Mouse (Mus musculus): ENCODE measurements at regions not wholly inside any gene's neighbourhood (a gene's known extent, or its start where the extent isn't known, plus 50 kb on each side); places are given as distances from the start of the nearest gene placed in this dataset.
A peak's percentile ranks its signal among the peaks of the same experiment; 100 is the strongest.

DNA sequence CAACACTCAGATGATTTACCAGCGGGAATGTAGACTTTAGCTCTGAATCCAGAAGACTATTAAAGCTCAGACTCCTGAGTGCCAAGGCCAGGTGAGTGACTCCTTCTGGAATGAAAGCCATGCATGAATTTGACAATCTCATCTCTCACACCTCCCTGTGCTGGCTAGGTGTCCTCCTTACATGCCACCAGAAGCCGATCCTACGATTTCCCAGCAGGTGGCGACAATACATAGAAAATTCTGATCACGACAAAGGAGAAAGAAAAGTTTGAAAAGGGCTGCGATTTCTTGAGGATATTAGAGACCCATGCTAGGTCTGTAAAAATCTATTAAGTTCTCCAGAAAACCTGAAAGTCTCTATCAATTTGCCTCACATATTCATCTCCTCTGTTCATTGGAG is 198.7 kb upstream of the Rasgrp1 start:
- ATAC-seq (replicated peaks; ENCODE audit: poor library complexity) = peak; percentile 78

- ATAC-seq (replicated peaks; ENCODE audit: poor library complexity) = no peak
Measured at GRCm38 (mm10) chr2:117542298-117542697, 199.5 kb upstream of the Rasgrp1 start.

DNA sequence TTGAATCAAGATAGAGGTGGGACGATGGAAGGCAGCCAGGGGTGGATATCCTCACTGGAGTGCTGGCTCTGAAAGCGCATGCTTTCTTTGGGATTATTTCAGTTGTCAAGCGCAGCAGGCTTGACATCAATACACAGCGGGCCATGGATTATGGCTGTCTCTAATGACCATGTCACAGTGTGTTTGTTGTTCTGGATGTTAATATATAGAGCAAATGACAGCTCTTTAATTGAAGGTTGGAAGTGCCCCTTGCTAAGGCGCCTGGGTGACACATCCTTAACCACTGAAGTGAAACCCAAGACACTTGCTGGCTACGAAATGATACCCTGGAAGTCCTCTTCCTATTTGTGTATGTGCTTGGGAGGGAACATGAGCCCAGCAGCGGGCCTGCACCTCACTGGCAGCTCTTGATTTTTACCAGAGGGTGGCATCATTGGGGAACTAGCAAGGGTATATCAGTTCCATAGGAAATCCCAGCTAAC is 200.5 kb upstream of the Rasgrp1 start:
- ATAC-seq (replicated peaks; ENCODE audit: poor library complexity) = no peak

GRCm38 (mm10) chr2:117548273-117548672 is 205.5 kb upstream of the Rasgrp1 start:
- ATAC-seq (replicated peaks; ENCODE audit: poor library complexity) = no peak

GRCm38 (mm10) chr2:117556301-117556700 is 213.5 kb upstream of the Rasgrp1 start:
- ATAC-seq (replicated peaks; ENCODE audit: poor library complexity) = no peak

DNA sequence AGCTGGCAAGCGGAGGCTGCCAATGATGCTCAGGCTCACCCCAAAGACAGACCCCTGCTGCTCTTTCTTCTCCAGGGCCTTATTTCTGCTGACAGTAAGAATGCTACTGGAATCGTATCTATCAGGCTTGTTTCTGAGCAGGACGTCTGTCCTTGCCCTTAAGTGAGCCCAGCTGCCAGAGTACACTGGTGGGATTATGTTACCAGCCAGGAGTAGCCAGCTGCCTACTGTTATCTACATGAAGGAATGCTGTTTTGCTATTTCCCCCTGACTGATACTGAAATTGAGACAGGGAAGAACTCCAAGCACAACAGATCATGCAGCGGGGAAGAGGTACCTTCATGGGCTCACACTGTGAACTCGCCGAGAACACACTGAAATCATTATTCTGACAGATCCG is 228.2 kb upstream of the Rasgrp1 start:
- ATAC-seq (replicated peaks; ENCODE audit: poor library complexity) = no peak

DNA sequence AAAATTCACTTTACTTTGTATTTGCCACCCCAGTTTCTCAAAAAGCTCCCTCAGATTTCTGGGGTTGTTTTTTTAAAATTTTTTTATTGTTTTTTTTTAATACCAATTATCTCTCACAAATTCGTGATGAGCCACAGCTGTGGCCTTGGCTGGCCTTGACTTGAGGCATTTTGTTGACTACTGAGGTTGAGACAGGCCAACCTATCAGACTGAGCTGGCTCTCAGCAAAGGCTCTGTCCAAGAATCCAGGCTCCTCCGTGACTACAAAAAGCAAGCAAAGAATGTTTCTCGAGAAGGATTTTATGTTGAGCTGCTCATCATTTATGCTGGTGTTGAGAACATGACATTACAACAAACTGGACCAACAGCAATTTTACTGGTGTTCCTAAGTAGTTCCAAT is 244.6 kb upstream of the Rasgrp1 start:
- ATAC-seq (replicated peaks; ENCODE audit: poor library complexity) = no peak

GRCm38 (mm10) chr2:117595028-117595427 is 252.2 kb upstream of the Rasgrp1 start:
- no peak for ATAC-seq (replicated peaks; ENCODE audit: poor library complexity)

- ATAC-seq (replicated peaks; ENCODE audit: poor library complexity) = no peak
Measured at GRCm38 (mm10) chr2:117597573-117597972, 254.8 kb upstream of the Rasgrp1 start.

- no peak for ATAC-seq (replicated peaks; ENCODE audit: poor library complexity)
Measured at GRCm38 (mm10) chr2:117614772-117615171, 272.0 kb upstream of the Rasgrp1 start.

- ATAC-seq (replicated peaks; ENCODE audit: poor library complexity) = no peak
Measured at GRCm38 (mm10) chr2:117618063-117618462, 275.3 kb upstream of the Rasgrp1 start.

DNA sequence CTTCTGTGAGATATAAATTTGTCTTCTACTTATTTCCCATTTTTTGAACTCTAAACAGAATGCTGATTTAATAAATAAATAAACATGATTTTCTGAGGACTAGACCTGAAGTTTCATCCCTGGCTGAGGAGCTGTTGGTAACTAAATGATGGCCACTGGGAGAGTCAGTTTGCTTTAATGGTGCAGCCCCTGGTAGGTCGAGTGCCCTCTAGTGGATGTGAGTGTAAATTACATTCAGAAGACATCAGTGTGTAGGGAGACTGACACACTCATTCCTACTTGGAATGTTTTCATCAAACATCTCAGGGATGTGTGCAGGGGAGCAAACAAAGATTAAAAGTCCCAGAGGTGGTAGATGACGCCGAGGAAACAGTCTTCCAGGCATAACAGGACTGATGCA is 281.2 kb upstream of the Rasgrp1 start:
- ATAC-seq (replicated peaks; ENCODE audit: poor library complexity) = peak; percentile 79

GRCm38 (mm10) chr2:117634906-117635305 is 292.1 kb upstream of the Rasgrp1 start:
- ATAC-seq (replicated peaks; ENCODE audit: poor library complexity) = no peak

DNA sequence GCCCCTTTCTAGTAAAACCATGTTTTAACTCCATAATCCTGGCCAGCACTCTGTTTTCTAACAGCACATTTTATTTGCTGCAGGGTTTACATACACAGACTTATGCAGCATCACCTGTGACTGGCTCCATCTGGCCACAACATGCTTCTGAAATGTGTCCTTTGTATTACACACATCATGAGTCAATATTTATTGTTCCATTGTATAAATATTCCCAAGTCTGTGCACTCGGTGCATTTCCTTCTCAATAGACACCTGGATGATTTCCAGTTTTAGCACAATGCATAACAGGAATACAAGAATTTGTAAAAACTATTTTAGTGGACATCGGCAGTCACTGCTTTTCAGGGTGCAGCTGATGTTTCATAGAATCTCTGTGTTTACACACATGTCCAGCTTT is 294.6 kb upstream of the Rasgrp1 start:
- no peak for ATAC-seq (replicated peaks; ENCODE audit: poor library complexity)

- ATAC-seq (replicated peaks; ENCODE audit: poor library complexity) = no peak
Measured at GRCm38 (mm10) chr2:117652101-117652500, 309.3 kb upstream of the Rasgrp1 start.

DNA sequence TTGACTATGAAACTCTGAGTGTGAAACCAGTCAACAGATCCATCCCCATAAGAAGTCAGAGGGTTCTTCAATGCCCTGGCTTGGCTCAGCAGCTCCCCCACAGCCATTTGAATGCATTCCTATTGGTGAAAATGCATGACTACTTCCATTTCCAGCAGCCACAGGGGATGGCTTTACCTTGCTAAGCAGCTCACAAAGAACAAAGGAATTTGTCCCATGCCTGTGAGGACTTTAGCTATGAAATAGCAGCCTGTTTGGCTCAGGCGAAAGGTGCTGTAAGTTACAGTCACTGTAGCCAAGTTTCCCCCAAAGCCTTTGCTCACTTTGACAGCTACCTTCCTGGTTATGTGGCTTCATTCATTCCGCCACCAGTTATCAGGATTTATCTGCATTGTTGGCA is 309.8 kb upstream of the Rasgrp1 start:
- no peak for ATAC-seq (replicated peaks; ENCODE audit: poor library complexity)

DNA sequence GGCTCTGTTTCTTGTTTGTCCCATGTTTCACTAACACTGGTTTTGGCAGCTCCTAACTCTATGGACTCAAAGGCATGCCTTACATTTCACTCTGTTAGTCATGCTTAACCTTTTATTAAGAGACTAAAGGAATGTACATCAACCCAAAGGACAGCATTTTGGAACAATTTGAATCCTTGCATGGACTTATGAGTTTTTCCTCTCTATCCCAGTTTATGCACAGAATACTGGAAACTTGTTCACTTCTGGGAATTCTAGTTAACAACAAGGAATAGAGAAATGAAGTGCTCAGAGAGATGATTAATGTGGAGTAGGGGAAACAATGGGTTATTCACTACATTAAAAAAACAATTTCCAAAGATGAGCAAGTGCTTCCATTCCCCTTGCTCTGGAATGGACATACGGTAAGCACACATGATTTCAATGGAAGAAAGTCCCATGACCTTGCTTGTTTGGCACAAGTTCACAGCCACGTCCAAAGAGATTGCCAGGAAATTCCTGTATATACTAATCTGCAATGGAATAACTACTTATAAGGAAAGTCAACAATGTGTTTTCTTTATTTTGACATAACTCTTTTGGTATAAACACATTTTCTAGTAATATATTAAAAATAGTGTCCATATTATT is 313.9 kb upstream of the Rasgrp1 start:
- no peak for ATAC-seq (replicated peaks; ENCODE audit: poor library complexity)

DNA sequence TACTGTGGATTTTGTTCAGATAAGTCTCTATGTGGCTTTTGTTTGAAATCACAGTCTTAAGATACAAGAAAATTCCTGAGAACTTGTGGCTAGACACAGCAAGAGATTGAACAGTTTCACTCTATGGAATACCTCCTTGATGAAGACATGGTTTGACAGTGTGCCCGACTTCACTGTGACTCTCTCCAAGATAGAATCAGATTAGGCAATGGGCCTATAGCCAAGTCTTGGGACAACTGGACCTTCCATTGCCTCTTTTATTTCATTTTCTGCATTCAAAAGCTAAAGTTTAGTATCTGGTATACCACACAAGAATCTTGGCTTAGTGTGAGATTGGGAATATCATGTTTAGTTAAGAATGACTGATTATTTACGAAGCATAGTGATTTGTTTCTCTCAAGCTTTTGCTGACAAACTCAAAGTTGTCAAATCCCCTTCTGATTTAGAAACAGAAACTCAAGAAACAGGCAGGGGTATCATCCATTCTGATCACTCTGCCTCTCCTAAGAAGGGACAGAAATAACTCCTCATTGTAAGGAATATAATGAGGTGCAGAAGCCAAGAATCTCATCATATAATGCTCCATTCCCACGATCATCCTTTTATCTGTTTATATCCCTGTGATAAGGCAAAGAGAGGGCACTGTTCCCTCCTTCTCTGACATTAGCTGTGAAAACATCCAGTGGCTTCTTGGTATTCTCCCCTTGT is 317.6 kb upstream of the Rasgrp1 start:
- ATAC-seq (replicated peaks; ENCODE audit: poor library complexity) = no peak

GRCm38 (mm10) chr2:117662653-117663052 is 319.9 kb upstream of the Rasgrp1 start:
- ATAC-seq (replicated peaks; ENCODE audit: poor library complexity) = no peak

DNA sequence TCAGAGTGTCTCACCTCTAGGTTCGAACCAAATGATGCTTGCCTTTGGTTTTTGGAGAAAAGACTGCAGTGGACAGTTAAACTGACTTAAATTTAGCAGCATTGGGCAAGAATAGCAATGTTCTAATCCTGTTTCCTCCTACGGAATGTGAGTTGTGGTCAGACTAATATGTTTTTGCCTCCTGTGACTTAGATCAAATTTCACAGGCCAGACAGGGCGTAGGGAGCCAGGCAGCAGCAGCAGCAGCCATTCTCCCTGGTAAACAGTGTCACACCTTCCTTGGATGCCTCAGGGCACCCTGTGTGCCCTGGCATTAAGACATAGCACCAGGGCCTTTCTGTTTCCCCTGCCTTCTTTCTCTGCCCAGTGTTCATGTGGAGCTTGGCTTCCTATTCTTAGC is 323.7 kb upstream of the Rasgrp1 start:
- no peak for ATAC-seq (replicated peaks; ENCODE audit: poor library complexity)

- ATAC-seq (replicated peaks; ENCODE audit: poor library complexity) = no peak
Measured at GRCm38 (mm10) chr2:117668137-117668536, 325.3 kb upstream of the Rasgrp1 start.

- ATAC-seq (replicated peaks; ENCODE audit: poor library complexity) = no peak
Measured at GRCm38 (mm10) chr2:117674877-117675276, 332.1 kb upstream of the Rasgrp1 start.

- no peak for ATAC-seq (replicated peaks; ENCODE audit: poor library complexity)
Measured at GRCm38 (mm10) chr2:117678650-117679049, 335.8 kb upstream of the Rasgrp1 start.
